ENCODE assay signal across 8 mouse cellular contexts in the genomic region with DNA sequence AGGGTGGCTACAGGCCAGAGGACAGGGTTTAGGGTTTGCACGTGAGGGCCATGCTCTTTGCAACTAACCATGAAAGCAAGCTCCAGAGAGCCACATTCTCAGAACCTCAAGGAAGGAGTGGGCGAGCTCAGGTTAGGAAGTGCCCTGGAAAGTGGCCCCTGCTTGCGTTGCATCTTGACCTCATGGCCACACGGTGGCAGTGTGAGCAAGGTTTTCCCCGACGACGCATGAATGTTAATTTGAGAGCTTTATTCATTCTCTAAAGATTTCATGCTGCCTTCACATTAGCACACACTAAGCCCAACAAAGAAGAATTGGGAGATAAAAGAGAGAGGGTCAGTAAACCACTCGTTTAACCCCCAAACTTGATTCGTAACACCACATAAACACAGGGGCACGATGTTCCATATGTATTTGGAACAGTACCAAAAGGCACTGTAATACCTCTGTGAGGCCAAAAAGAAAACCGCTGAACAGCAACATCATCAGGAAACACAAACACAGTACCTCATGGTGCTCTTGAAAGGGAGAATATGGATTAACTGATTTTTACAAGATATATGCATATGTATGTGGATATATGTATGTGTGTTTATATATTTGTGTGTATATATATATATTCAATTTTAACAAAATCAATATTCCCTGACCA. TPM values are rescaled to one million over a fixed set of nuclear protein-coding genes. Genes with fewer than 3 reads are reported as not detected.
A peak's percentile ranks its signal among the peaks of the same experiment; 100 is the strongest.
DNase-seq lines count a peak whose midpoint lies in the region; ATAC-seq lines count a peak whose summit lies in the region.

No protein-coding gene starts in this region.

- 6% methylated on average over 11 of the region's 11 CpGs for WGBS in forebrain, embryonic 14.5 days

- peak overlapping the region; percentile 16; the same call in 1 of the 2 replicates for H3K4me2 ChIP-seq in forebrain, embryonic 14.5 days (ENCODE audit: low read length)

- H3K4me3 ChIP-seq in forebrain, embryonic 14.5 days (ENCODE audit: low read depth, low read length), result no peak overlapping the region

- no peak overlapping the region for H3K27ac ChIP-seq in forebrain, embryonic 14.5 days (ENCODE audit: low read depth, low read length)

- peak; percentile 44 for DNase-seq in Muller cell, postnatal 12 days (ENCODE audit: inconsistent ontology term)
- peak; percentile 83 for DNase-seq in forebrain, embryonic 14.5 days (ENCODE audit: low spot score)
- peak; percentile 44 to 80 for DNase-seq in layer of hippocampus, postnatal 25 days (ENCODE audit: extremely low spot score in 1 of 2, low spot score in 1 of 2)
- DNase-seq in lung, postnatal 25 days (ENCODE audit: low spot score), result peak; percentile 74
- DNase-seq in retina, embryonic 14.5 days (ENCODE audit: low spot score), result peak; percentile 81
- DNase-seq in urinary bladder, adult 2 months (ENCODE audit: low spot score), result peak; percentile 38

- H3K9ac ChIP-seq in forebrain, embryonic 14.5 days (ENCODE audit: low read length), result no peak overlapping the region

- H3K9me3 ChIP-seq in forebrain, embryonic 14.5 days (replicated peaks; ENCODE audit: control insufficient read depth, low read length), result no peaks in the 10 kb centered on the region

- peak; percentile 62 for ATAC-seq in cerebellum, adult (ENCODE audit: insufficient number of reproducible peaks, low FRiP score, low TSS enrichment)
- ATAC-seq in forebrain, embryonic 14.5 days, result peak; percentile 72
- peak; percentile 77 to 92 for ATAC-seq in hematopoietic stem cell, adult 5-6 weeks (replicated peaks in 1 of 2; ENCODE audit: insufficient read depth in 1 of 2, low FRiP score in 2 of 2, low TSS enrichment in 1 of 2, low read depth in 1 of 2, poor library complexity in 2 of 2, severe bottlenecking in 2 of 2)

- no peaks in the 10 kb centered on the region for H3K36me3 ChIP-seq in forebrain, embryonic 14.5 days (ENCODE audit: control insufficient read depth, insufficient read depth, low read length)

- no peaks in the 10 kb centered on the region for H3K27me3 ChIP-seq in forebrain, embryonic 14.5 days (replicated peaks; ENCODE audit: control insufficient read depth, insufficient read depth, low read length)

- no peaks in the 10 kb centered on the region for H3K4me1 ChIP-seq in forebrain, embryonic 14.5 days (ENCODE audit: control insufficient read depth, insufficient read depth, low read length)

RNA-seq across cellular contexts. Expression of a gene that starts 41.0 kb away (rescaled TPM):
- 54.7 TPM in 2 replicates for polyA plus RNA-seq in forebrain, embryonic 14.5 days (2014; fragmentation: Nextera tagmentation; extraction: Ambion mirVana)
- total RNA-seq in hematopoietic stem cell, adult 5-6 weeks (2017), result 19.4 and 22.5 TPM in 2 replicates
- 10 to 100 TPM; 37.6 to 42.4 TPM for total RNA-seq in layer of hippocampus, postnatal 25 days (2021)
- 15.2 and 17.2 TPM in 2 replicates for polyA plus RNA-seq in urinary bladder, adult 2 months (2012; rRNA removed)
